Mouse (Mus musculus) cerebral cortex, adult 2 months (tissue): Measurements from ENCODE around the gene AI597479.

Source experiments
- WGBS: fragments of 180-500 bp; shearing (Covaris S2); methylation state at CpG from one replicate; pipeline ENCODE4 v1.1.7; 2018; 5-methylcytosine and 5-hydroxymethylcytosine counted together

The AI597479 gene

DNA sequence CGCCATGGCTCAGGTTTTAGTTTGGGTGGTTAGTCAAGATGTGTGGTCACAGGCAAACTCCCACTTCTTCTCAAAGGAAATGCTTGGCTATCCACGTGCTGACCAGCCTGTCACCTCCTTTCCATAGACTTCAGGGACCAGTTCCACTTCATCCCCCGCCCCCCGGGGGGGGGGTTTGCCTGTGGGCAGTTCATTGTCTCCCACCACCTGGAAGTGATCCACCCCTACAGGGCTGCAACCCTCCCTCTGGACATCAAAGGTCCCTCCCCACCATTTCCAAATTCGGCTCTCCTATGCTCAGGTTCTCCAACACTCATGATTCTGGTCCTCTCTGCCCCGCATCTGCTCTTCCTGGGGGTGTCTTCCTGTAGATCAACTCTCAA, 64.6 kb downstream of the AI597479 start:
- WGBS, result 3% methylated on average over 6 of the region's 6 CpGs

DNA sequence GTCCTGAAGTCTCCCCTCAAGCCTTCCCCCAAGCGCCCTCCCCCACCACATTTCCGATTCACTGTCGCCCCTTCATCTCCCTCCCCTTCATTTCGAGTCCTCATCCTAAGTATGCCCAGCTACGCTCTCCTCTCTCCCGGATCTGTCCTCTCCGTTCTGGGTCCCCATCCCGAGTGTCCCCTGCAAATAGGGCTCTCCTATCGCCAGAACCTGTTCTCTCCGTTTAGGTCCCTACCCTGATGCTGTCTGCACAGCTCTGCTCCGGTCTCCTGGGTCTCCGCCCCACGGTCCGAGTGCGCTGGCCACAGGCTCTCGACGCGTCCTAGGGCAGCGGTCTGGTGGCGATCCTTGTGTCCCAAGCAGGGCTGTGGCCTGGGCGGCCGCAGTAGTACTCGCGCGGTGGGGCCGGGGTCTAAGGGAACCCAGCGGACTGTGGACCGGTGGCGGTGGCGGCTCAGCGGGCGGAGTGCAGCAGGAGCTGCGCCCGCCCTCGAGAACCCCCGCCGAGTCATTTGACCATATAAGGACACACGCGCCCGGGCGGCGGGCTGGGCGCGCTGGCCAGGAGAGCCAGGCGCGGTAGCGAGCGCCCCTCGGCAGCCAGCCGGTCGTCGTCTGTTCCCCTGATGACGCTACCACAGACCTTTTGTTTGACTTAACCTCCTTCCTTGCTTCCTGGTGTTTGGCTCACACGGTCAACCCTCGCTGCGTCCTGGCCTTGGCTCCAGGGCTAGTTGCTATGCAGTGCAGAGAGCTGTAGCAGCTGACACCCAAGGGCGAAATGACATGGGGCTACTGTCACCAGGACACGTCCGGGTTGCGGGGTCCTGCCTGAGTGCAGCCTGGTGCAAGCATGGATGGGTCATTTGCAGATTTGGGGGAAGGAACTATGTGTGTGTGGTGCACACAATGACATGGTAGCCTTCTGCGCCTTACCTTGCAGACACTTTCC, 65.2 kb downstream of the AI597479 start:
- WGBS, result 5% methylated on average over 61 of the region's 61 CpGs

DNA sequence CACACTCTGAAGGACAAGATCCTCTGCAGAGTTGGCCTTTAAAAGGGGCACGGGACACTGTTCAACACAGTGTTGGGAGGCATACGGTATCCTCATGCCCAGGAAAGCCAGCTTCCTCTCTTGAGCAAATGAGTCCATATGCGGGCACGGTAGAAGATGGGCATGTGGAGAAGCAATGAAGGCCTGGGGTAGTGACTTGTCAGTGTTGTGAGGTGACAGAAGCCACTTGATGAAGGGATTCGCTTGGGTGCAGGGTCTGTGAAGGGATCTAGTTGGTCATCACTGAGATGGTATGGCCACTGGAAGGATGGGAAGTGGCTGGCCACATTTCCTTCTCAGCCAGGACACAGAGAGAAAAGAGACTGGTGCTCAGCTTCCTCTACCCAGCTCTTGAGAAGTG, 66.1 kb downstream of the AI597479 start:
- whole genome bisulfite sequencing, result 96% methylated on average over 5 of the region's 5 CpGs
